Comparison of ENCODE assay signal across 8 mouse cellular contexts in the genomic region with DNA sequence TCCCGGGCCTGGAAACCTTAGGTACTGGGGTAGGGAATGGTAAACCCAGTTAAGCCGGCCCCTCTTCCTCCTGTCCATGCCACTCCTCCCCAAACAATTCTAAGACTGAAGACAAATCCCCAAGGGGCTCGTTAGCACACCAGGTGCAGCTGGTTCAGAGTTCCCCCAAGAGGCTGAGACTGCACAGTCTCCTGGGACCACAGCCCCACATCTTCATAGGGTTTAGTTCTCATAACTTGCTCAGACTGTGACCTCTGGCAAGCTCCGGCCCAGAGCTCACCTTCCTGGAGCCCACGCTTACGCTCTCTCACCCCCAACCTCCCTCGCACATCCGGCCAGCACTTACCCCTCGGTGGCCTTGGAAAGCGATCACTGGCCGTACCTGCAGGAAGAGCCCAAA. TPM values are rescaled to one million over a fixed set of nuclear protein-coding genes. Genes with fewer than 3 reads are reported as not detected.
DNase-seq lines count a peak whose midpoint lies in the region; ATAC-seq lines count a peak whose summit lies in the region.

No protein-coding gene starts in this region.

- peak overlapping the region; percentile 67 for H3K4me3 ChIP-seq in embryonic facial prominence, embryonic 10.5 days
- H3K4me3 ChIP-seq in intestine, embryonic 16.5 days (ENCODE audit: low read length), result peak overlapping the region; percentile 62
- peak overlapping the region; percentile 8; the same call in 1 of the 2 replicates for H3K4me3 ChIP-seq in neural tube, embryonic 14.5 days (ENCODE audit: low read depth, low read length)

- H3K4me1 ChIP-seq in embryonic facial prominence, embryonic 10.5 days, result peaks cover 19% of the 10 kb centered on the region
- H3K4me1 ChIP-seq in intestine, embryonic 16.5 days (ENCODE audit: control insufficient read depth, insufficient read depth, low read length), result peaks cover 12% of the 10 kb centered on the region
- peaks cover 5% of the 10 kb centered on the region; the same call in 1 of the 2 replicates for H3K4me1 ChIP-seq in neural tube, embryonic 14.5 days (ENCODE audit: control insufficient read depth, insufficient read depth, low read length)

- H3K4me2 ChIP-seq in intestine, embryonic 16.5 days (ENCODE audit: low read depth, low read length), result peak overlapping the region; percentile 92
- peak overlapping the region; percentile 41 for H3K4me2 ChIP-seq in neural tube, embryonic 14.5 days (ENCODE audit: low read depth, low read length)

- DNase-seq in kidney, postnatal 10 days, result peak; percentile 12
- DNase-seq in kidney, adult 8-10 months, result no peak
- no peak for DNase-seq in embryonic facial prominence, embryonic 10.5 days (ENCODE audit: low spot score)
- DNase-seq in cerebellum, adult 11-12 months, result no peak
- no peak for DNase-seq in T-cell, adult 2 months (ENCODE audit: low spot score)
- no peak for DNase-seq in cerebellum, adult 9-10 months

- H3K9ac ChIP-seq in intestine, embryonic 16.5 days (ENCODE audit: low read depth, low read length), result peak overlapping the region; percentile 72
- no peak overlapping the region for H3K9ac ChIP-seq in neural tube, embryonic 14.5 days (replicated peaks; ENCODE audit: low read depth, low read length)

- ATAC-seq in intestine, embryonic 16.5 days, result 0 out of 2 replicates have a peak, but pooled peaks have one; percentile 3
- no peak for ATAC-seq in neural tube, embryonic 14.5 days (ENCODE audit: low read depth)

- no peak overlapping the region; the same call in 1 of the 2 replicates for H3K27ac ChIP-seq in embryonic facial prominence, embryonic 10.5 days (replicated peaks)
- no peak overlapping the region for H3K27ac ChIP-seq in intestine, embryonic 16.5 days (ENCODE audit: low read length)
- no peak overlapping the region for H3K27ac ChIP-seq in neural tube, embryonic 14.5 days (ENCODE audit: low read depth, low read length)

- WGBS in embryonic facial prominence, embryonic 10.5 days, result 8% methylated on average over 11 of the region's 11 CpGs
- WGBS in intestine, embryonic 16.5 days, result 6% methylated on average over 11 of the region's 11 CpGs
- 8% methylated on average over 11 of the region's 11 CpGs for WGBS in neural tube, embryonic 14.5 days

- no peaks in the 10 kb centered on the region for H3K9me3 ChIP-seq in embryonic facial prominence, embryonic 10.5 days
- no peaks in the 10 kb centered on the region for H3K9me3 ChIP-seq in intestine, embryonic 16.5 days (ENCODE audit: control insufficient read depth, low read length)
- no peaks in the 10 kb centered on the region for H3K9me3 ChIP-seq in neural tube, embryonic 14.5 days (ENCODE audit: control insufficient read depth, low read length)

- peaks cover 35% of the 10 kb centered on the region for H3K36me3 ChIP-seq in embryonic facial prominence, embryonic 10.5 days (replicated peaks)
- H3K36me3 ChIP-seq in intestine, embryonic 16.5 days (ENCODE audit: control insufficient read depth, insufficient read depth, low read length), result peaks cover 10% of the 10 kb centered on the region
- H3K36me3 ChIP-seq in neural tube, embryonic 14.5 days (ENCODE audit: control insufficient read depth, insufficient read depth, low read length), result peaks cover 19% of the 10 kb centered on the region; the same call in 1 of the 2 replicates

- H3K27me3 ChIP-seq in embryonic facial prominence, embryonic 10.5 days (replicated peaks; ENCODE audit: low read depth, poor library complexity, severe bottlenecking), result peaks cover 24% of the 10 kb centered on the region
- no peaks in the 10 kb centered on the region for H3K27me3 ChIP-seq in intestine, embryonic 16.5 days (replicated peaks; ENCODE audit: control insufficient read depth, insufficient read depth, low read length)
- H3K27me3 ChIP-seq in neural tube, embryonic 14.5 days (ENCODE audit: control insufficient read depth, insufficient read depth, low read length), result peaks cover 13% of the 10 kb centered on the region

RNA-seq across cellular contexts. Expression of a gene that starts 2.3 kb away (rescaled TPM):
- polyA plus RNA-seq in embryonic facial prominence, embryonic 10.5 days (2016; fragmentation: Nextera tagmentation; extraction: Ambion mirVana), result 8.0 and 12.0 TPM in 2 replicates
- polyA plus RNA-seq in intestine, embryonic 16.5 days (2015; fragmentation: Nextera tagmentation; extraction: Ambion mirVana), result 6.7 and 7.9 TPM in 2 replicates
- 1.2 and 2.1 TPM in 2 replicates for polyA plus RNA-seq in neural tube, embryonic 14.5 days (2014; fragmentation: Nextera tagmentation; extraction: Ambion mirVana)

RNA-seq across cellular contexts. Expression of a gene that starts 7.2 kb away (rescaled TPM):
- 482 and 494 TPM in 2 replicates for polyA plus RNA-seq in embryonic facial prominence, embryonic 10.5 days (2016; fragmentation: Nextera tagmentation; extraction: Ambion mirVana)
- polyA plus RNA-seq in intestine, embryonic 16.5 days (2015; fragmentation: Nextera tagmentation; extraction: Ambion mirVana), result 456 and 469 TPM in 2 replicates
- polyA plus RNA-seq in neural tube, embryonic 14.5 days (2014; fragmentation: Nextera tagmentation; extraction: Ambion mirVana), result 303 and 333 TPM in 2 replicates

RNA-seq across cellular contexts. Expression of a gene that starts 11.3 kb away (rescaled TPM):
- 143 and 146 TPM in 2 replicates for polyA plus RNA-seq in embryonic facial prominence, embryonic 10.5 days (2016; fragmentation: Nextera tagmentation; extraction: Ambion mirVana)
- polyA plus RNA-seq in intestine, embryonic 16.5 days (2015; fragmentation: Nextera tagmentation; extraction: Ambion mirVana), result 88.3 and 89.9 TPM in 2 replicates
- polyA plus RNA-seq in neural tube, embryonic 14.5 days (2014; fragmentation: Nextera tagmentation; extraction: Ambion mirVana), result 89.1 and 105 TPM in 2 replicates

RNA-seq across cellular contexts. Expression of a gene that starts 14.8 kb away (rescaled TPM):
- 0.30 and 0.57 TPM in 2 replicates for polyA plus RNA-seq in embryonic facial prominence, embryonic 10.5 days (2016; fragmentation: Nextera tagmentation; extraction: Ambion mirVana)
- polyA plus RNA-seq in intestine, embryonic 16.5 days (2015; fragmentation: Nextera tagmentation; extraction: Ambion mirVana), result 0.13 TPM in 1 of 2 replicates, not detected in the other
- polyA plus RNA-seq in neural tube, embryonic 14.5 days (2014; fragmentation: Nextera tagmentation; extraction: Ambion mirVana), result 0.95 and 1.7 TPM in 2 replicates

RNA-seq across cellular contexts. Expression of a gene that starts 28.2 kb away (rescaled TPM):
- polyA plus RNA-seq in embryonic facial prominence, embryonic 10.5 days (2016; fragmentation: Nextera tagmentation; extraction: Ambion mirVana), result 3.3 and 3.7 TPM in 2 replicates
- polyA plus RNA-seq in intestine, embryonic 16.5 days (2015; fragmentation: Nextera tagmentation; extraction: Ambion mirVana), result 1.1 and 1.5 TPM in 2 replicates
- 4.8 and 7.8 TPM in 2 replicates for polyA plus RNA-seq in neural tube, embryonic 14.5 days (2014; fragmentation: Nextera tagmentation; extraction: Ambion mirVana)

Comparison
In these comparisons a context has a peak if more than half of its experiments do, and no peak if none do; other contexts are left out.
1. H3K4me3 ChIP-seq: peak in every context shown above with its lines; median percentile 67 in embryonic facial prominence, embryonic 10.5 days; 62 in intestine, embryonic 16.5 days; 8 in neural tube, embryonic 14.5 days.